Mouse (Mus musculus): Measurements from ENCODE around the gene Pik3c2g. TPM values are rescaled to one million over a fixed set of nuclear protein-coding genes. Genes with fewer than 3 reads are reported as not detected.

Pik3c2g gene
- polyA plus RNA-seq, 1 experiment from 2014 or later = 0.10 TPM

GRCm38 (mm10) chr6:139989597-139989996 lies 402.6 kb downstream of the Pik3c2g start:
- no peaks in the 10 kb centered on the region for H3K9me3 ChIP-seq (replicated peaks; ENCODE audit: control insufficient read depth, low read length)
- WGBS = 90% methylated on average over 10 of the region's 10 CpGs
- no peaks in the 10 kb centered on the region for H3K27me3 ChIP-seq (replicated peaks; ENCODE audit: control insufficient read depth, insufficient read depth, low read length)
- ATAC-seq (no peak), DNase-seq (ENCODE audit: low spot score) (no peak)
- H3K9ac ChIP-seq (ENCODE audit: low read length) = no peak overlapping the region
- H3K4me1 ChIP-seq (ENCODE audit: control insufficient read depth, insufficient read depth, low read length) = no peaks in the 10 kb centered on the region
- no peak overlapping the region for H3K27ac ChIP-seq (ENCODE audit: low read depth, low read length)
- no peak overlapping the region for H3K4me2 ChIP-seq (ENCODE audit: low read length)
- no peaks in the 10 kb centered on the region for H3K36me3 ChIP-seq (ENCODE audit: control insufficient read depth, insufficient read depth, low read length)
- H3K4me3 ChIP-seq (ENCODE audit: low read depth, low read length) = no peak overlapping the region

- no peaks in the 10 kb centered on the region for H3K4me1 ChIP-seq (ENCODE audit: control insufficient read depth, insufficient read depth, low read length)
- no peak overlapping the region for H3K4me2 ChIP-seq (ENCODE audit: low read length)
- no peak overlapping the region for H3K9ac ChIP-seq (ENCODE audit: low read length)
- WGBS = 79% methylated on average over 3 of the region's 3 CpGs
- no peak overlapping the region for H3K4me3 ChIP-seq (ENCODE audit: low read depth, low read length)
- H3K27me3 ChIP-seq (replicated peaks; ENCODE audit: control insufficient read depth, insufficient read depth, low read length) = no peaks in the 10 kb centered on the region
- DNase-seq (ENCODE audit: low spot score) (no peak), ATAC-seq (no peak)
- H3K27ac ChIP-seq (ENCODE audit: low read depth, low read length) = no peak overlapping the region
- no peaks in the 10 kb centered on the region for H3K36me3 ChIP-seq (ENCODE audit: control insufficient read depth, insufficient read depth, low read length)
- peaks cover 3% of the 10 kb centered on the region; the same call in 1 of the 2 replicates for H3K9me3 ChIP-seq (replicated peaks; ENCODE audit: control insufficient read depth, low read length)
Measured at GRCm38 (mm10) chr6:140005181-140005580, 418.2 kb downstream of the Pik3c2g start.

Other genes with a start within 250 kb of the Pik3c2g start
- gene Rergl, start 85.2 kb upstream of the Pik3c2g start, polyA plus RNA-seq (2014; fragmentation: Nextera tagmentation; extraction: Ambion mirVana) = not detected in 2 replicates